Mouse (Mus musculus): ENCODE measurements around the gene Ttll5. TPM values are rescaled to one million over a fixed set of nuclear protein-coding genes. Genes with fewer than 3 reads are reported as not detected.
A peak's percentile ranks its signal among the peaks of the same experiment; 100 is the strongest.

Gene Ttll5
- polyA plus RNA-seq, 1 experiment from 2014 or later: 11.3 TPM

- no peak overlapping the region for H3K9ac ChIP-seq (replicated peaks; ENCODE audit: low read length)
- 57% methylated on average over 4 of the region's 4 CpGs for WGBS
- no peaks in the 10 kb centered on the region for H3K9me3 ChIP-seq (ENCODE audit: low read length)
- no peak overlapping the region for H3K4me2 ChIP-seq (replicated peaks; ENCODE audit: low read depth, low read length)
- ATAC-seq (ENCODE audit: low FRiP score, low TSS enrichment): no peak
- peaks cover 25% of the 10 kb centered on the region for H3K4me1 ChIP-seq (ENCODE audit: insufficient read depth, low read length)
- no peaks in the 10 kb centered on the region for H3K36me3 ChIP-seq (ENCODE audit: insufficient read depth, low read length)
- H3K27ac ChIP-seq (ENCODE audit: low read length): no peak overlapping the region
- H3K4me3 ChIP-seq (ENCODE audit: low read length): no peak overlapping the region
- no peaks in the 10 kb centered on the region for H3K27me3 ChIP-seq (ENCODE audit: insufficient read depth, low read length)
These were observed 200.0 kb downstream of the Ttll5 start for GRCm38 (mm10) chr12:86024426-86024825.

GRCm38 (mm10) chr12:86025480-86025879, 201.0 kb downstream of the Ttll5 start:
- ATAC-seq (ENCODE audit: low FRiP score, low TSS enrichment): no peak
- Histone ChIP-seq H3K27ac (ENCODE audit: low read length) (no peak overlapping the region), H3K9ac (replicated peaks; ENCODE audit: low read length) (no peak overlapping the region), H3K4me2 (replicated peaks; ENCODE audit: low read depth, low read length) (no peak overlapping the region), H3K4me1 (ENCODE audit: insufficient read depth, low read length) (peaks cover 25% of the 10 kb centered on the region), H3K9me3 (ENCODE audit: low read length) (no peaks in the 10 kb centered on the region), H3K4me3 (ENCODE audit: low read length) (no peak overlapping the region), H3K27me3 (ENCODE audit: insufficient read depth, low read length) (no peaks in the 10 kb centered on the region), H3K36me3 (ENCODE audit: insufficient read depth, low read length) (no peaks in the 10 kb centered on the region)
- 90% methylated on average over 6 of the region's 6 CpGs for WGBS

DNA sequence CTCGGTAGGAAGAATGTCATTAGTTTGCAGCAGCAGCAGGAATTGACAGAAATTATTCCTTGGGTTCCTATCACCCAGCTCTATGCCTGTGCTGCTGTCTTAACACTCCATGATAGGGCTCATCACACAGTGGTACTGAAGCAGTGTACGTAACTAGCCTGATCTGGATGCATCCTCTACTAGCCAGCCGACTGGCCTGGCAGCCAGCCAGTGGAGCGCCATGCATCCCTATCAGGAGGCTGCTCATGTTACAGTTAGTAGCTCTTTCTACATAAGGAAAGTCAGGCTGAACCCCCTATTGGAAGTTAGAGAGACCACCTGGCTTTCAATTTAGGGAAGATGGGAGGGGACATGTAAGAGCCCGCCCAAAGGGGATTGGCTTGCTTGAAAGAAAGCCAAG, 202.5 kb downstream of the Ttll5 start:
- no peak overlapping the region for H3K4me2 ChIP-seq (replicated peaks; ENCODE audit: low read depth, low read length)
- peak; percentile 70; the same call in 1 of the 2 replicates for ATAC-seq (ENCODE audit: low FRiP score, low TSS enrichment)
- 63% methylated on average over 5 of the region's 5 CpGs for WGBS
- no peaks in the 10 kb centered on the region for H3K36me3 ChIP-seq (ENCODE audit: insufficient read depth, low read length)
- no peak overlapping the region for H3K9ac ChIP-seq (replicated peaks; ENCODE audit: low read length)
- H3K4me1 ChIP-seq (ENCODE audit: insufficient read depth, low read length): peaks cover 23% of the 10 kb centered on the region
- no peaks in the 10 kb centered on the region for H3K27me3 ChIP-seq (ENCODE audit: insufficient read depth, low read length)
- no peak overlapping the region for H3K4me3 ChIP-seq (ENCODE audit: low read length)
- no peaks in the 10 kb centered on the region for H3K9me3 ChIP-seq (ENCODE audit: low read length)
- H3K27ac ChIP-seq (ENCODE audit: low read length): no peak overlapping the region

DNA sequence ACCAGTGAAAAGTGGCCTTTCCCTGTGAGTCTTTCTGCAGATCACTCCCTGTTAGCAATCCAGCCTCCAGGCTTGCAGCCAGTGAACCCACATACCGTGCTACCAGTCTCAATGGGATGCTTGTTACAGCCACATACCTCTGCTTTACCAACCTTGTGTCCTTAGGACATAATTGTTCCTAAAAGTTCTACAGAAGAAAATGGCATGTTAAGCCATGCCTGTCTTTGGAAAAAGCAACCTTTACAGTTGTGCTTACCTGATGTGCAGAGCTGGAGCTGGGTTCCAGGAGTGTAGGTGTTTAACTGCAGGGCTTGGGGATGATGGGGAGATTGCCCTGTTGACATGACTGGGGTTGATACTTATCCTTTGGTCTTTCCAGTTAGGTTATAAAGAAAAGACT, 203.3 kb downstream of the Ttll5 start:
- no peak for ATAC-seq (ENCODE audit: low FRiP score, low TSS enrichment)
- Histone ChIP-seq H3K36me3 (ENCODE audit: insufficient read depth, low read length) (no peaks in the 10 kb centered on the region), H3K4me2 (replicated peaks; ENCODE audit: low read depth, low read length) (no peak overlapping the region), H3K9ac (replicated peaks; ENCODE audit: low read length) (no peak overlapping the region), H3K27ac (ENCODE audit: low read length) (no peak overlapping the region), H3K27me3 (ENCODE audit: insufficient read depth, low read length) (no peaks in the 10 kb centered on the region), H3K4me1 (ENCODE audit: insufficient read depth, low read length) (peaks cover 15% of the 10 kb centered on the region), H3K9me3 (ENCODE audit: low read length) (no peaks in the 10 kb centered on the region), H3K4me3 (ENCODE audit: low read length) (no peak overlapping the region)
- WGBS: 74% methylated on average over 1 of the region's 1 CpGs

DNA sequence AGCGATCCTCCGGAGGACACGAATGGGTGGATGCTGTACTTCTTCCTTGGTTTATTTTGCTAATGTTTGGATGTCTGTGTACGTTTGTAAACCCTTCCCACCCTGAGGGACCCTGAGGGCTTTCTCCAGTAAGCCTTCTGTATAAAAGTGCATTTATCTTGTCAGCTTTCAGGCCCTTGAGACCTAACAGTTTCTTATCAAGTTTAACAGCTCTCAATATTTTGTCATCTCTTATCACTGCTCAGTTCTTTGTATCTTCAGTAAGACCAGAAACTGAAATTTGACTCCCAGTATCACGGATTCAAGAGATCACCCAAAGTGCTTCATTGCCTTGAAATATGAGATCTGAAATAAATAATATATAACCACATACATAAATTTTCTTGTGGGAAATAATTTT, 206.5 kb downstream of the Ttll5 start:
- no peaks in the 10 kb centered on the region for H3K27me3 ChIP-seq (ENCODE audit: insufficient read depth, low read length)
- WGBS: 62% methylated on average over 5 of the region's 5 CpGs
- H3K4me1 ChIP-seq (ENCODE audit: insufficient read depth, low read length): peaks cover 11% of the 10 kb centered on the region; the same call in 1 of the 2 replicates
- no peaks in the 10 kb centered on the region for H3K9me3 ChIP-seq (ENCODE audit: low read length)
- H3K4me2 ChIP-seq (replicated peaks; ENCODE audit: low read depth, low read length): no peak overlapping the region
- H3K9ac ChIP-seq (replicated peaks; ENCODE audit: low read length): no peak overlapping the region
- H3K36me3 ChIP-seq (ENCODE audit: insufficient read depth, low read length): no peaks in the 10 kb centered on the region
- H3K4me3 ChIP-seq (ENCODE audit: low read length): no peak overlapping the region
- no peak overlapping the region for H3K27ac ChIP-seq (ENCODE audit: low read length)
- ATAC-seq (ENCODE audit: low FRiP score, low TSS enrichment): no peak

GRCm38 (mm10) chr12:86035586-86035985, 211.1 kb downstream of the Ttll5 start:
- H3K9ac ChIP-seq (replicated peaks; ENCODE audit: low read length): no peak overlapping the region
- H3K4me3 ChIP-seq (ENCODE audit: low read length): no peak overlapping the region

GRCm38 (mm10) chr12:86036368-86037166, 212.1 kb downstream of the Ttll5 start:
- Histone ChIP-seq H3K9me3 (ENCODE audit: low read length) (no peaks in the 10 kb centered on the region), H3K4me2 (replicated peaks; ENCODE audit: low read depth, low read length) (no peak overlapping the region), H3K27ac (ENCODE audit: low read length) (peak overlapping the region; percentile 58), H3K4me1 (ENCODE audit: insufficient read depth, low read length) (peaks cover 24% of the 10 kb centered on the region), H3K4me3 (ENCODE audit: low read length) (no peak overlapping the region), H3K27me3 (ENCODE audit: insufficient read depth, low read length) (no peaks in the 10 kb centered on the region), H3K9ac (replicated peaks; ENCODE audit: low read length) (no peak overlapping the region), H3K36me3 (ENCODE audit: insufficient read depth, low read length) (no peaks in the 10 kb centered on the region)
- no peak for ATAC-seq (ENCODE audit: low FRiP score, low TSS enrichment)
- WGBS: 32% methylated on average over 9 of the region's 9 CpGs

More at GRCm38 (mm10) chr12:86035586-86035985, 211.1 kb downstream of the Ttll5 start:
- Histone ChIP-seq H3K4me1 (ENCODE audit: insufficient read depth, low read length) (peaks cover 24% of the 10 kb centered on the region), H3K36me3 (ENCODE audit: insufficient read depth, low read length) (no peaks in the 10 kb centered on the region), H3K27me3 (ENCODE audit: insufficient read depth, low read length) (no peaks in the 10 kb centered on the region), H3K27ac (ENCODE audit: low read length) (no peak overlapping the region), H3K4me2 (replicated peaks; ENCODE audit: low read depth, low read length) (no peak overlapping the region), H3K9me3 (ENCODE audit: low read length) (no peaks in the 10 kb centered on the region)
- no peak for ATAC-seq (ENCODE audit: low FRiP score, low TSS enrichment)

DNA sequence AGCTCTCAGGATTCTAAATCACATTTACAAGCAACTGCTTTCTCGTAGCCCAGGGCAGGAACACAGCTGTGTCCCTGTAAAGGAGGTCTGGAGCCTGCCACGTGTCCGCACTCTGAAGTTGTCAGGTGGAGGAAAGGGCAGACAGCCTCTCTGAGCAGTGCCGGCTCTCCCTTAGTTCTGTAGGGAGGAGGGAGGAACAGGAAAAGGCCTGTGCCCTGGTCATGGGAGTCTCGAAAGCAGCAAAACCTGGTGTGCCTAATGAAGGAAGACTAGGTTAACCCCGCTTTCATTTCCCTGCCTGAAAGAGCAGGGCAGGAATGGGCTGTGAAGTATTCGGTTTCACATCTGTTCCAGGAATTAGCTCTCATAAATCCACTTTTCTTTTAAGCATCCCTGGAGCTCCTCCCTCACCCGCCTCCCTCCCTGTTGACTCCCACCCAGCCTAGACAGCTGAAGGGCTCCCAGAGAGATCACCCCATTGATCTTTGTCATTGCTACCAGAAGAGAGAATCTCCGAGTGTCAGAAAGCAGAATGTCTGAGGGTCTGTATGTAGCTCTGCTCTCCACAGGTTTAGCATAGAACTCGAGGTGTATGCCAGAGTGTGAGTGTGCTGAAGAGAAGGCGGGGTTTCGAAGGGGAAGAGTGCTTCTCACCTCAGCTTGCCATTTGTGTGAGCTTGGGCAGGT, 212.9 kb downstream of the Ttll5 start:
- ATAC-seq (ENCODE audit: low FRiP score, low TSS enrichment): peak; percentile 95
- H3K4me3 ChIP-seq (ENCODE audit: low read length): no peak overlapping the region
- H3K36me3 ChIP-seq (ENCODE audit: insufficient read depth, low read length): no peaks in the 10 kb centered on the region
- H3K9me3 ChIP-seq (ENCODE audit: low read length): no peaks in the 10 kb centered on the region
- H3K27me3 ChIP-seq (ENCODE audit: insufficient read depth, low read length): no peaks in the 10 kb centered on the region
- 12% methylated on average over 12 of the region's 12 CpGs for WGBS
- H3K4me1 ChIP-seq (ENCODE audit: insufficient read depth, low read length): peaks cover 24% of the 10 kb centered on the region
- peak overlapping the region; percentile 58 for H3K27ac ChIP-seq (ENCODE audit: low read length)
- no peak overlapping the region for H3K9ac ChIP-seq (replicated peaks; ENCODE audit: low read length)
- no peak overlapping the region; the same call in 1 of the 2 replicates for H3K4me2 ChIP-seq (replicated peaks; ENCODE audit: low read depth, low read length)

GRCm38 (mm10) chr12:86039078-86039477, 214.6 kb downstream of the Ttll5 start:
- Histone ChIP-seq H3K27me3 (ENCODE audit: insufficient read depth, low read length) (no peaks in the 10 kb centered on the region), H3K36me3 (ENCODE audit: insufficient read depth, low read length) (peaks cover 3% of the 10 kb centered on the region), H3K9me3 (ENCODE audit: low read length) (peaks cover 9% of the 10 kb centered on the region; the same call in 1 of the 2 replicates), H3K4me1 (ENCODE audit: insufficient read depth, low read length) (peaks cover 23% of the 10 kb centered on the region), H3K4me3 (ENCODE audit: low read length) (no peak overlapping the region), H3K4me2 (replicated peaks; ENCODE audit: low read depth, low read length) (no peak overlapping the region), H3K27ac (ENCODE audit: low read length) (no peak overlapping the region), H3K9ac (replicated peaks; ENCODE audit: low read length) (no peak overlapping the region)
- no peak for ATAC-seq (ENCODE audit: low FRiP score, low TSS enrichment)
- 58% methylated on average over 5 of the region's 5 CpGs for WGBS

GRCm38 (mm10) chr12:86039751-86040150, 215.3 kb downstream of the Ttll5 start:
- H3K36me3 ChIP-seq (ENCODE audit: insufficient read depth, low read length): peaks cover 3% of the 10 kb centered on the region
- peaks cover 20% of the 10 kb centered on the region for H3K4me1 ChIP-seq (ENCODE audit: insufficient read depth, low read length)
- no peak overlapping the region for H3K9ac ChIP-seq (replicated peaks; ENCODE audit: low read length)
- H3K9me3 ChIP-seq (ENCODE audit: low read length): peaks cover 9% of the 10 kb centered on the region; the same call in 1 of the 2 replicates
- no peak overlapping the region for H3K4me3 ChIP-seq (ENCODE audit: low read length)
- H3K27ac ChIP-seq (ENCODE audit: low read length): no peak overlapping the region
- ATAC-seq (ENCODE audit: low FRiP score, low TSS enrichment): no peak
- no peak overlapping the region for H3K4me2 ChIP-seq (replicated peaks; ENCODE audit: low read depth, low read length)
- 89% methylated on average over 6 of the region's 6 CpGs for WGBS
- H3K27me3 ChIP-seq (ENCODE audit: insufficient read depth, low read length): no peaks in the 10 kb centered on the region

Data from kidney, embryonic 16.5 days (tissue).